Mouse (Mus musculus): Measurements from ENCODE around the gene Gm20458.

DNA sequence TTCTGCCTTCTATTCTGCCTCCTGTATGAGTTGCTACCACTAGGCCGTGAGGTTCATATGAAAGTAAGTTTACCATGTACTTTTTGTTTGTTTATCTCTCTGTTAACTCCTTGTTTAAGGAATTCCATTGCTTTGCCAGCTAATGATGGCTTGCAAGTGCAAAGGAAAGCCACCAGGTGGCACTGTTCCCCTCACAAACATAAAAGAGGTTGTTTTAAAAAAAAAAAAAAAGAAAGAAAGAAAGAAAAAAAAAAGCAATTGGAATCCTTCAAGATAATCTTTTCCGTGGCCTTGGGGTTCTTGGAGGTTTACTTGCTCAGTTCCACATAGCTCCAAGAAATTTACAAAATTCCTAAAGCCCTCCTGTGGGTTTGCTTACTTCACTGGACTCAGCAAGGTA, 43.6 kb upstream of the Gm20458 start:
- TF ChIP-seq EP300 (IDR thresholded peaks at IDR 0.05; ENCODE audit: insufficient read depth, low read depth, low read length) (no peak), CTCF (IDR thresholded peaks at IDR 0.05) (peak; percentile 94), POLR2A (IDR thresholded peaks at IDR 0.05; ENCODE audit: insufficient read depth, low read depth, low read length) (no peak)

Data from heart, adult 2 months (tissue).